Mouse (Mus musculus) erythroid progenitor cell, adult 5-6 weeks (primary cell): ENCODE measurements around the gene Jak1. TPM values are rescaled to one million over a fixed set of nuclear protein-coding genes. Genes with fewer than 3 reads are reported as not detected.
A peak's percentile ranks its signal among the peaks of the same experiment; 100 is the strongest.
"Not testable (repeated sequence)": the region's sequence is repeated elsewhere in the genome, so short reads cannot be mapped to it uniquely, and the experiment has no call there.

ENCODE experiments used
- ATAC-seq: replicated peaks from 2 replicates; pipeline ENCODE4 v1.8.0; 2016; ENCODE audit warnings: moderate number of reproducible peaks, mild to moderate bottlenecking, moderate TSS enrichment, inconsistent platforms; ENCODE audit not compliant: poor library complexity, low FRiP score, severe bottlenecking
- total RNA-seq, 2 experiments: library from RNA; stranded (forward) in 1 of 2; stranded (reverse) in 1 of 2; fragments of 150-400 nt in 1 of 2; fragments of 186-747, 209-891 nt in 1 of 2; gene quantifications; 2 replicates each; pipeline versions ENCODE4 v1.2.3 to v1.2.4; 2015 to 2017; ENCODE audit warnings: low replicate concordance in 2 of 2

The Jak1 gene
- total RNA-seq, 2 experiments from 2014 or later: 70.0 to 78.2 TPM

GRCm38 (mm10) chr4:101280119-101280518 is 15.0 kb upstream of the Jak1 start:
- no peak for ATAC-seq

GRCm38 (mm10) chr4:101276456-101277070 is 11.5 kb upstream of the Jak1 start:
- no peak for ATAC-seq

GRCm38 (mm10) chr4:101275881-101276280 is 10.8 kb upstream of the Jak1 start:
- ATAC-seq: no peak

GRCm38 (mm10) chr4:101270734-101271133 is 5.7 kb upstream of the Jak1 start:
- ATAC-seq: no peak

- ATAC-seq: not testable (repeated sequence)
Measured at GRCm38 (mm10) chr4:101268506-101268905, 3.4 kb upstream of the Jak1 start.

GRCm38 (mm10) chr4:101265523-101265922 is 441 bp upstream of the Jak1 start:
- no peak for ATAC-seq

- ATAC-seq: peak; percentile 67
Measured at GRCm38 (mm10) chr4:101263968-101264740, 928 bp downstream of the Jak1 start.

- no peak for ATAC-seq
Measured at GRCm38 (mm10) chr4:101261596-101261995, 3.5 kb downstream of the Jak1 start.

GRCm38 (mm10) chr4:101260744-101261291 is 4.3 kb downstream of the Jak1 start:
- ATAC-seq: no peak

GRCm38 (mm10) chr4:101256526-101257210 is 8.4 kb downstream of the Jak1 start:
- ATAC-seq: no peak

GRCm38 (mm10) chr4:101254606-101255349 is 10.3 kb downstream of the Jak1 start:
- no peak for ATAC-seq

- no peak for ATAC-seq
Measured at GRCm38 (mm10) chr4:101254015-101254414, 11.1 kb downstream of the Jak1 start.

- no peak for ATAC-seq
Measured at GRCm38 (mm10) chr4:101252781-101253622, 12.1 kb downstream of the Jak1 start.

- 0 out of 2 replicates have a peak, but pooled peaks have one; percentile 40 for ATAC-seq
Measured at GRCm38 (mm10) chr4:101252016-101252415, 13.1 kb downstream of the Jak1 start.

- no peak for ATAC-seq
Measured at GRCm38 (mm10) chr4:101249977-101250743, 14.9 kb downstream of the Jak1 start.

GRCm38 (mm10) chr4:101247355-101247754 is 17.7 kb downstream of the Jak1 start:
- 0 out of 2 replicates have a peak, but pooled peaks have one; percentile 11 for ATAC-seq

GRCm38 (mm10) chr4:101246569-101246968 is 18.5 kb downstream of the Jak1 start:
- peak; percentile 83 for ATAC-seq
